Mouse (Mus musculus) bone marrow macrophage, adult 2 months (primary cell): Measurements from ENCODE around the gene Hmgcs1.

Experiments
- CTCF ChIP-seq: IDR thresholded peaks from 2 replicates; pipeline ENCODE4 v1.5.1; 2012; ENCODE audit warnings: low read depth, mild to moderate bottlenecking, low read length, moderate library complexity
- POLR2A ChIP-seq: IDR thresholded peaks from 2 replicates; pipeline ENCODE4 v1.6.1; 2012; ENCODE audit warnings: mild to moderate bottlenecking, low read depth, low read length, borderline replicate concordance

- no peak for TF ChIP-seq POLR2A
- TF ChIP-seq CTCF, result no peak
These were observed 10.5 kb upstream of the Hmgcs1 start for GRCm38 (mm10) chr13:119679721-119680120.
